Mouse (Mus musculus) MEL (cell line): ENCODE data around the gene Zdhhc11. TPM values are rescaled to one million over a fixed set of nuclear protein-coding genes. Genes with fewer than 3 reads are reported as not detected.

Experiments
- DNase-seq: peaks from one replicate; pipeline ENCODE4 v3.0.0; 2011; ENCODE audit warnings: low read depth, low spot score
- H3K27ac ChIP-seq: 2 replicates; pipeline ENCODE4 v1.5.1; 2012; ENCODE audit warnings: low read depth, mild to moderate bottlenecking, control low read depth, low read length, moderate library complexity; ENCODE audit not compliant: control insufficient read depth
- H3K27me3 ChIP-seq, 2 experiments: fragments of 150-350 bp in 1 of 2; sonication (generic) in 1 of 2; 2 replicates each; pipeline ENCODE4 v1.6.1; 2012; ENCODE audit warnings: low read length in 2 of 2, mild to moderate bottlenecking in 2 of 2, improper control_type of control experiment in 1 of 2, moderate library complexity in 1 of 2; ENCODE audit not compliant: insufficient read depth in 2 of 2, control insufficient read depth in 1 of 2
- H3K36me3 ChIP-seq, 2 experiments: 2 replicates each; pipeline ENCODE4 v1.6.1; 2012 to 2014; ENCODE audit warnings: low read length in 2 of 2, improper control_type of control experiment in 1 of 2, inconsistent platforms in 1 of 2, mild to moderate bottlenecking in 1 of 2; ENCODE audit not compliant: insufficient read depth in 2 of 2, control insufficient read depth in 1 of 2
- H3K4me1 ChIP-seq, 2 experiments: fragments of 150-350 bp in 1 of 2; sonication (generic) in 1 of 2; 2 replicates each; pipeline ENCODE4 v1.6.1; 2012; ENCODE audit warnings: low read length in 2 of 2, improper control_type of control experiment in 1 of 2, mild to moderate bottlenecking in 1 of 2; ENCODE audit not compliant: insufficient read depth in 2 of 2, control insufficient read depth in 1 of 2
- H3K4me3 ChIP-seq, 2 experiments: fragments of 150-350 bp in 1 of 2; sonication (generic) in 1 of 2; 2 replicates each; pipeline ENCODE4 v1.5.1; 2012; ENCODE audit warnings: low read depth in 2 of 2, low read length in 2 of 2, mild to moderate bottlenecking in 2 of 2, moderate library complexity in 2 of 2, control low read depth in 1 of 2, improper control_type of control experiment in 1 of 2; ENCODE audit not compliant: control insufficient read depth in 1 of 2, insufficient read depth in 1 of 2
- H3K79me2 ChIP-seq: 2 replicates; pipeline ENCODE4 v1.6.1; 2012; ENCODE audit warnings: mild to moderate bottlenecking, low read length, moderate library complexity; ENCODE audit not compliant: control insufficient read depth, poor library complexity, insufficient read depth
- H3K9ac ChIP-seq: 2 replicates; pipeline ENCODE4 v1.6.1; 2012; ENCODE audit warnings: low read depth, mild to moderate bottlenecking, control low read depth, low read length, moderate library complexity; ENCODE audit not compliant: control insufficient read depth, poor library complexity, severe bottlenecking
- H3K9me3 ChIP-seq: fragments of 150-350 bp; sonication (generic); replicated peaks from 2 replicates; pipeline ENCODE4 v1.6.1; 2012; ENCODE audit warnings: mild to moderate bottlenecking, low read length, improper control_type of control experiment, moderate library complexity; ENCODE audit not compliant: insufficient read depth
- CHD1 ChIP-seq: IDR thresholded peaks from 2 replicates; pipeline ENCODE4 v1.6.1; 2012; ENCODE audit warnings: low read depth, mild to moderate bottlenecking, inconsistent platforms, low read length, improper control_type of control experiment
- CHD2 ChIP-seq: IDR thresholded peaks from 2 replicates; pipeline ENCODE4 v1.6.1; 2011; ENCODE audit warnings: low read length, improper control_type of control experiment
- ELF1 ChIP-seq: IDR thresholded peaks from 2 replicates; pipeline ENCODE4 v1.6.1; 2014; ENCODE audit warnings: low read depth, mild to moderate bottlenecking, inconsistent platforms, low read length, improper control_type of control experiment, moderate library complexity
- EP300 ChIP-seq, 2 experiments: IDR thresholded peaks; 2 replicates each; pipeline ENCODE4 v1.6.1; 2011; ENCODE audit warnings: improper control_type of control experiment in 2 of 2, low read length in 2 of 2, low read depth in 1 of 2, mild to moderate bottlenecking in 1 of 2
- ETS1 ChIP-seq: IDR thresholded peaks from 2 replicates; pipeline ENCODE4 v1.6.1; 2012; ENCODE audit warnings: low read depth, mild to moderate bottlenecking, inconsistent platforms, low read length, improper control_type of control experiment, moderate library complexity
- GABPA ChIP-seq: IDR thresholded peaks from 2 replicates; pipeline ENCODE4 v1.6.1; 2012; ENCODE audit warnings: low read depth, mild to moderate bottlenecking, inconsistent platforms, low read length, improper control_type of control experiment, moderate library complexity
- GATA1 ChIP-seq: IDR thresholded peaks from 2 replicates; pipeline ENCODE4 v1.6.1; 2011; ENCODE audit warnings: low read depth, low read length, improper control_type of control experiment
- JUND ChIP-seq: IDR thresholded peaks from 2 replicates; pipeline ENCODE4 v1.6.1; 2011; ENCODE audit warnings: low read depth, mild to moderate bottlenecking, improper control_type of control experiment, low read length
- KAT2A ChIP-seq: conservative IDR thresholded peaks from 2 replicates; pipeline ENCODE4 v1.6.1; 2012; ENCODE audit warnings: low read depth, low read length, improper control_type of control experiment, inconsistent platforms
- MEF2A ChIP-seq: IDR thresholded peaks from 2 replicates; pipeline ENCODE4 v1.6.1; 2014; ENCODE audit warnings: low read depth, mild to moderate bottlenecking, inconsistent platforms, low read length, improper control_type of control experiment; ENCODE audit not compliant: poor library complexity, insufficient replicate concordance, severe bottlenecking; ENCODE audit errors: extremely low read depth
- MXI1 ChIP-seq: IDR thresholded peaks from 2 replicates; pipeline ENCODE4 v1.6.1; 2011; ENCODE audit warnings: mild to moderate bottlenecking, low read depth, low read length, improper control_type of control experiment
- MYC ChIP-seq: IDR thresholded peaks from 2 replicates; pipeline ENCODE4 v1.6.1; 2011; ENCODE audit warnings: low read depth, mild to moderate bottlenecking, low read length, improper control_type of control experiment, moderate library complexity
- NELFE ChIP-seq: IDR thresholded peaks from 2 replicates; pipeline ENCODE4 v1.6.1; 2011; ENCODE audit warnings: low read depth, low read length, improper control_type of control experiment
- NRF1 ChIP-seq: IDR thresholded peaks from 2 replicates; pipeline ENCODE4 v1.6.1; 2014; ENCODE audit warnings: low read depth, mild to moderate bottlenecking, inconsistent platforms, low read length, improper control_type of control experiment, moderate library complexity; ENCODE audit not compliant: poor library complexity, insufficient read depth, severe bottlenecking
- POLR2AphosphoS2 ChIP-seq: IDR thresholded peaks from 2 replicates; pipeline ENCODE4 v1.6.1; 2011; ENCODE audit warnings: low read length, improper control_type of control experiment
- RCOR1 ChIP-seq: IDR thresholded peaks from 2 replicates; pipeline ENCODE4 v1.6.1; 2012; ENCODE audit warnings: low read depth, mild to moderate bottlenecking, inconsistent platforms, low read length, improper control_type of control experiment
- SMC3 ChIP-seq: IDR thresholded peaks from 2 replicates; pipeline ENCODE4 v1.6.1; 2011; ENCODE audit warnings: low read depth, low read length, improper control_type of control experiment
- TAL1 ChIP-seq: IDR thresholded peaks from 2 replicates; pipeline ENCODE4 v1.6.1; 2012; ENCODE audit warnings: mild to moderate bottlenecking, inconsistent platforms, low read length, moderate library complexity, mixed read lengths
- TBP ChIP-seq: IDR thresholded peaks from 2 replicates; pipeline ENCODE4 v1.8.0; 2011; ENCODE audit warnings: low read depth, low read length, improper control_type of control experiment
- TCF12 ChIP-seq: IDR thresholded peaks from 2 replicates; pipeline ENCODE4 v1.6.1; 2014; ENCODE audit warnings: low read depth, mild to moderate bottlenecking, inconsistent platforms, low read length, improper control_type of control experiment, moderate library complexity
- USF1 ChIP-seq: IDR thresholded peaks from 2 replicates; pipeline ENCODE4 v1.6.1; 2014; ENCODE audit warnings: low read depth, mild to moderate bottlenecking, inconsistent platforms, low read length, improper control_type of control experiment, moderate library complexity
- ZKSCAN1 ChIP-seq: IDR thresholded peaks from 2 replicates; pipeline ENCODE4 v1.6.1; 2012; ENCODE audit warnings: low read depth, mild to moderate bottlenecking, inconsistent platforms, low read length, improper control_type of control experiment, moderate library complexity
- ZMIZ1 ChIP-seq: IDR thresholded peaks from 2 replicates; pipeline ENCODE4 v1.6.1; 2012; ENCODE audit warnings: low read depth, mild to moderate bottlenecking, inconsistent platforms, low read length, improper control_type of control experiment, moderate library complexity
- ZNF384 ChIP-seq: IDR thresholded peaks from 2 replicates; pipeline ENCODE4 v1.6.1; 2012; ENCODE audit warnings: low read depth, mild to moderate bottlenecking, inconsistent platforms, low read length, improper control_type of control experiment
- polyA plus RNA-seq, 2 experiments: library from polyadenylated mRNA; stranded (reverse) in 1 of 2; unstranded in 1 of 2; fragments of >175 nt in 1 of 2; fragments of >200 nt in 1 of 2; gene quantifications; 2 replicates each; pipeline versions ENCODE4 v1.2.1 to v1.2.4; 2012; ENCODE audit warnings: low replicate concordance in 2 of 2, low read depth in 1 of 2; ENCODE audit not compliant: insufficient read length in 2 of 2, insufficient read depth in 1 of 2, missing spikeins in 1 of 2
- total RNA-seq: library from RNA; depleted of rRNA; stranded (reverse); fragments of 300-350 nt; gene quantifications from 2 replicates; pipeline ENCODE4 v1.2.3, GENCODE M21; 2012; rRNA removed

Gene Zdhhc11
- total RNA-seq, result not detected in 2 replicates
- not detected for polyA plus RNA-seq

DNA sequence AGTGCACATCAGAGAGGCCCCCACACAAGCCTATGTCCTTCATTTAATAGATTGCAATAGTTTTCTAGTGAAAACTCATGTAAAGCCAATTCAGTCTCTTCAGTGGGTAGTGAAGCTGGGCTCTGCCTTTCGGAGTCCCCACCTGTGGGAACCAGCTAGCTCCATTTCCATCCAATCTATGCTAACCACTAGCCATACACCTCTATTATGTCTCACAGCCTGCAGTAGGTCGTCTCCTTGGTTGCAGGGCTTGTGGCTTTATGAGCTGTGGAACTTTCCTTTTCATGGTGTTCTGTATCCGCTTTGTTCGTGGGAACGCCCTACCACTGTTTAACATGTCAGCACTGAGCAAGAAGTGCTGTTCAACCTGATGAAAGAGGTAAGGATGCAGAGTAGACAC is at the start of gene Zdhhc11:
Gene Zdhhc11, plus strand, starts transcription at position 301 of the 400 bp plus-strand sequence.
- Histone ChIP-seq H3K9ac (no peak within 1 kb of the TSS), H3K9me3 (no peaks in the 10 kb centered on the region), H3K79me2 (no peaks in the 10 kb centered on the region)
- TF ChIP-seq POLR2AphosphoS2, result no peak
- no peak for TF ChIP-seq ZMIZ1
- TF ChIP-seq MEF2A, result no peak
- TF ChIP-seq TAL1, result no peak
- TF ChIP-seq MXI1, result no peak
- no peak for TF ChIP-seq EP300 (IDR thresholded peaks at IDR 0.05; ENCODE audit: low read depth in 1 of 2, low read length in 2 of 2)
- no peak for TF ChIP-seq MYC
- no peak for TF ChIP-seq ETS1
- TF ChIP-seq ELF1, result no peak
- TF ChIP-seq ZNF384, result no peak
- TF ChIP-seq USF1, result no peak
- TF ChIP-seq NELFE, result no peak
- no peak for TF ChIP-seq KAT2A
- no peak for TF ChIP-seq JUND
- TF ChIP-seq GATA1, result no peak
- TF ChIP-seq SMC3, result no peak
- TF ChIP-seq NRF1, result no peak
- TF ChIP-seq GABPA, result no peak
- no peak for TF ChIP-seq CHD2
- TF ChIP-seq, all 39 proteins: peak for 0
- no peaks in the 10 kb centered on the region for H3K4me1 ChIP-seq
- no peak within 1 kb of the TSS for H3K27ac ChIP-seq
- no peak within 1 kb of the TSS for H3K4me3 ChIP-seq
- H3K36me3 ChIP-seq, result no peaks in the 10 kb centered on the region; a peak in 1 of 4 replicates
- DNase-seq, result no peak
- H3K27me3 ChIP-seq, result no peaks in the 10 kb centered on the region

DNA sequence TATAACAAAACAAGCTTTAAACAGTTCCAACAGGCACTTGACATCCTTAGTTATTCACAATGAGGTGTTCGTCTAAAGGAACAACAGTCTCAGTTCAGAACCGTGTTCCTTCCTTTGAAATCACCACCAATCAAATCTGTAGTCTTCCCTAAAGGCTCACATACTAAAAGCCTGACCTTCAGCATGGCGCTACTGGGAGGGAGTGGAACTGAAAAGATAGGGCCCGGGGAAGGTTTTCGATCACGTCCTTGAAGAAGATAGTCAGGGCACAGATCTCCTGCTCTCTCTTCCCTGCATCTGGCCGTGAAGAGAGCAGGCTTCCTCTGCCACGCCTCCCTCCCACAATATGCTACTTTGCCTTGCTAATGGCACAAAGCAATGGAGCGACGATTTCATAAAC is 31.4 kb upstream of the Zdhhc11 start:
- H3K9me3 ChIP-seq, result no peaks in the 10 kb centered on the region
- H3K4me3 ChIP-seq, result no peak overlapping the region
- peaks cover 0 to 5% of the 10 kb centered on the region in 2 experiments; a peak in 2 of 4 replicates for H3K4me1 ChIP-seq
- no peak overlapping the region for H3K9ac ChIP-seq
- no peaks in the 10 kb centered on the region for H3K27me3 ChIP-seq
- peaks cover 9% of the 10 kb centered on the region for H3K79me2 ChIP-seq
- no peak for DNase-seq
- H3K36me3 ChIP-seq, result peaks cover 11 to 29% of the 10 kb centered on the region in 2 experiments
- H3K27ac ChIP-seq, result no peak overlapping the region
- TF ChIP-seq NRF1 (no peak), ZKSCAN1 (no peak), CHD1 (no peak), ZNF384 (no peak), GATA1 (no peak), MXI1 (no peak), KAT2A (no peak), TCF12 (no peak), POLR2AphosphoS2 (no peak), TAL1 (no peak), MYC (no peak), CHD2 (no peak), TBP (no peak), RCOR1 (no peak)
- TF ChIP-seq, all 39 proteins: peak for 0
